Mouse (Mus musculus) megakaryocyte, embryonic 14.5 days (primary cell): ENCODE measurements around the gene Setd4. TPM values are rescaled to one million over a fixed set of nuclear protein-coding genes. Genes with fewer than 3 reads are reported as not detected.

Experiments
- H3K27me3 ChIP-seq: replicated peaks from 2 replicates; pipeline ENCODE3; 2012; ENCODE audit warnings: inconsistent platforms
- H3K36me3 ChIP-seq: replicated peaks from 2 replicates; pipeline ENCODE3; 2012; ENCODE audit warnings: low read length, inconsistent platforms, mixed read lengths
- H3K4me1 ChIP-seq: 2 replicates; pipeline ENCODE4 v1.6.1; 2012; ENCODE audit warnings: inconsistent platforms
- H3K4me3 ChIP-seq: replicated peaks from 2 replicates; pipeline ENCODE3; 2012; ENCODE audit warnings: moderate library complexity, mild to moderate bottlenecking, inconsistent platforms
- H3K9me3 ChIP-seq: 2 replicates; pipeline ENCODE4 v1.6.1; 2012; ENCODE audit warnings: inconsistent platforms
- FLI1 ChIP-seq: IDR thresholded peaks from 2 replicates; pipeline ENCODE4 v1.6.1; 2012; ENCODE audit warnings: low read length, inconsistent platforms, mixed read lengths
- GATA1 ChIP-seq: IDR thresholded peaks from 3 replicates; pipeline ENCODE4 v1.6.1; 2012; ENCODE audit warnings: mixed read lengths, low read length, inconsistent platforms, borderline replicate concordance
- polyA plus RNA-seq: library from polyadenylated mRNA; stranded (reverse); fragments of >175 nt; gene quantifications from 2 replicates; pipeline ENCODE4 v1.2.3, GENCODE M21; 2012; ENCODE audit warnings: low replicate concordance; ENCODE audit not compliant: insufficient read depth

Gene Setd4
- polyA plus RNA-seq, 1 experiment = 0.89 TPM

GRCm38 (mm10) chr16:93592711-93593110 lies 11.2 kb downstream of the Setd4 start:
- Histone ChIP-seq H3K27me3 (peaks cover 25% of the 10 kb centered on the region), H3K9me3 (peaks cover 4% of the 10 kb centered on the region), H3K4me1 (peaks cover 3% of the 10 kb centered on the region; the same call in 1 of the 2 replicates), H3K4me3 (no peak overlapping the region), H3K36me3 (peaks cover 8% of the 10 kb centered on the region)
- TF ChIP-seq GATA1 (no peak), FLI1 (no peak)

- peaks cover 23% of the 10 kb centered on the region for H3K27me3 ChIP-seq
- no peak overlapping the region for H3K4me3 ChIP-seq
- H3K36me3 ChIP-seq = peaks cover 8% of the 10 kb centered on the region
- peaks cover 7% of the 10 kb centered on the region; the same call in 1 of the 2 replicates for H3K4me1 ChIP-seq
- H3K9me3 ChIP-seq = peaks cover 4% of the 10 kb centered on the region
- TF ChIP-seq GATA1 (no peak), FLI1 (no peak)
Observed at GRCm38 (mm10) chr16:93591450-93592430, 12.1 kb downstream of the Setd4 start.

GRCm38 (mm10) chr16:93590915-93591314 lies 12.9 kb downstream of the Setd4 start:
- peaks cover 4% of the 10 kb centered on the region for H3K9me3 ChIP-seq
- TF ChIP-seq GATA1 (no peak), FLI1 (no peak)
- peaks cover 8% of the 10 kb centered on the region for H3K36me3 ChIP-seq

GRCm38 (mm10) chr16:93588281-93588680 lies 15.6 kb downstream of the Setd4 start:
- Histone ChIP-seq H3K36me3 (peaks cover 4% of the 10 kb centered on the region), H3K4me3 (no peak overlapping the region), H3K9me3 (no peaks in the 10 kb centered on the region; the same call in 1 of the 2 replicates), H3K4me1 (peaks cover 29% of the 10 kb centered on the region), H3K27me3 (peaks cover 31% of the 10 kb centered on the region)
- TF ChIP-seq GATA1 = no peak
- no peak for TF ChIP-seq FLI1

More at GRCm38 (mm10) chr16:93590915-93591314, 12.9 kb downstream of the Setd4 start:
- Histone ChIP-seq H3K27me3 (peaks cover 25% of the 10 kb centered on the region), H3K4me1 (peaks cover 12% of the 10 kb centered on the region), H3K4me3 (no peak overlapping the region)

GRCm38 (mm10) chr16:93586382-93586781 lies 17.5 kb downstream of the Setd4 start:
- H3K4me1 ChIP-seq = peaks cover 29% of the 10 kb centered on the region
- H3K36me3 ChIP-seq = peaks cover 4% of the 10 kb centered on the region
- TF ChIP-seq FLI1 (no peak), GATA1 (no peak)
- H3K27me3 ChIP-seq = peaks cover 26% of the 10 kb centered on the region
- H3K4me3 ChIP-seq = no peak overlapping the region
- H3K9me3 ChIP-seq = no peaks in the 10 kb centered on the region

GRCm38 (mm10) chr16:93585703-93586205 lies 18.1 kb downstream of the Setd4 start:
- Histone ChIP-seq H3K4me3 (peak overlapping the region; percentile 47), H3K9me3 (no peaks in the 10 kb centered on the region), H3K4me1 (peaks cover 33% of the 10 kb centered on the region), H3K27me3 (peaks cover 30% of the 10 kb centered on the region), H3K36me3 (peaks cover under 1% of the 10 kb centered on the region)
- TF ChIP-seq FLI1 = no peak
- no peak for TF ChIP-seq GATA1

- Histone ChIP-seq H3K4me1 (peaks cover 33% of the 10 kb centered on the region), H3K27me3 (peaks cover 28% of the 10 kb centered on the region), H3K9me3 (no peaks in the 10 kb centered on the region), H3K36me3 (no peaks in the 10 kb centered on the region), H3K4me3 (no peak overlapping the region)
- TF ChIP-seq GATA1 = no peak
- no peak for TF ChIP-seq FLI1
Observed at GRCm38 (mm10) chr16:93584976-93585702, 18.7 kb downstream of the Setd4 start.

- Histone ChIP-seq H3K4me1 (peaks cover 40% of the 10 kb centered on the region), H3K27me3 (peaks cover 46% of the 10 kb centered on the region), H3K36me3 (no peaks in the 10 kb centered on the region), H3K9me3 (no peaks in the 10 kb centered on the region; the same call in 1 of the 2 replicates), H3K4me3 (no peak overlapping the region)
- TF ChIP-seq FLI1 = no peak
- TF ChIP-seq GATA1 = no peak
Observed at GRCm38 (mm10) chr16:93581125-93581524, 22.7 kb downstream of the Setd4 start.

GRCm38 (mm10) chr16:93578346-93579005 lies 25.4 kb downstream of the Setd4 start:
- Histone ChIP-seq H3K4me3 (no peak overlapping the region), H3K36me3 (no peaks in the 10 kb centered on the region), H3K27me3 (peaks cover 53% of the 10 kb centered on the region), H3K4me1 (peaks cover 29% of the 10 kb centered on the region), H3K9me3 (no peaks in the 10 kb centered on the region; the same call in 1 of the 2 replicates)
- TF ChIP-seq GATA1 (no peak), FLI1 (no peak)
